Mouse (Mus musculus): ENCODE measurements around the gene Golph3. TPM values are rescaled to one million over a fixed set of nuclear protein-coding genes. Genes with fewer than 3 reads are reported as not detected.

Golph3 gene
- total and polyA plus RNA-seq, 2 experiments from 2014 or later, result 63.6 to 134 TPM

DNA sequence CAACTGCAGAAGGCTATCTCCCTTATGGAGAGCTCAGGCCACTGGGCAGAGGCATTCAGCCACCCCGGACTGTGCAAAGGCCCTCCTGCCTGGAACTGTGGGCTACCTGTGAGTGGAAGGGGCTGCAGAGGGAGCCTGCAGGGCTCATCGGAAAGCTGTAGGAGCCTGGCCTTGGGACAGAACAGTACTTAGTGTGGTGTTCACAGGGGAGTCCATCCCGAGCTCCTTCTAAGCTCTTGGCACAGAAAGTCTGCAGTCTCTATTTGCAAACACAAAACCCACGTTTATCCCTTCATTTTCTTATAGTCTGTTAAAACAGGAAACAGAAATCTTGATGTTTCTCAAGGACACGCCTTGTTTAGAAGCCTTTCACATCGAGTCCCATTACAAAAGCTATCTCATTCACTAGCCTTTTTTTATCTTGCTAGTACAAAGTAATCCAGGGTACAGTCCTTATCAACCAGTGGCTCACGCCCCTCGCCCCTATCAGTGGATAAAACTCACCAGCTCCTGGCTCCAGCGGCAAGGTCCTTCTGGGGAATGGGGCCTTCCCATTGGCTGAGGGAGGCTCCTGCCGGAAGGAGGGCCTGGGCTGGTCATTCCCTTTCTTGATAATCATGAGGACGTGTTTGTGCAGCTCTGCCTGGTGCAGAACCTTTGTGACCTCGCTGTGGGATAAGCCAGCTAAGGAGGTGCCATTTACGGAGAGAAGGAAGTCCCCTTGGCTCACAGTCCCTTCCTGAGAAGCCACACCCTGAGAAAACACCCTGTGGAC is 46.2 kb downstream of the Golph3 start:
- DNase-seq (ENCODE audit: low spot score), result no peak
- Histone ChIP-seq H3K4me1 (ENCODE audit: insufficient read depth, low read length) (peaks cover 18% of the 10 kb centered on the region), H3K4me2 (ENCODE audit: low read depth, low read length) (no peak overlapping the region), H3K27me3 (ENCODE audit: insufficient read depth, low read length) (no peaks in the 10 kb centered on the region), H3K36me3 (ENCODE audit: insufficient read depth, low read length) (no peaks in the 10 kb centered on the region), H3K27ac (no peak overlapping the region), H3K9ac (replicated peaks; ENCODE audit: low read length) (no peak overlapping the region), H3K4me3 (ENCODE audit: low read length) (no peak overlapping the region), H3K9me3 (ENCODE audit: low read length) (no peaks in the 10 kb centered on the region)
- no peak for TF ChIP-seq CTCF (IDR thresholded peaks at IDR 0.05; ENCODE audit: low read depth)
- 51% methylated on average over 13 of the region's 13 CpGs for WGBS
- no peak for ATAC-seq

DNA sequence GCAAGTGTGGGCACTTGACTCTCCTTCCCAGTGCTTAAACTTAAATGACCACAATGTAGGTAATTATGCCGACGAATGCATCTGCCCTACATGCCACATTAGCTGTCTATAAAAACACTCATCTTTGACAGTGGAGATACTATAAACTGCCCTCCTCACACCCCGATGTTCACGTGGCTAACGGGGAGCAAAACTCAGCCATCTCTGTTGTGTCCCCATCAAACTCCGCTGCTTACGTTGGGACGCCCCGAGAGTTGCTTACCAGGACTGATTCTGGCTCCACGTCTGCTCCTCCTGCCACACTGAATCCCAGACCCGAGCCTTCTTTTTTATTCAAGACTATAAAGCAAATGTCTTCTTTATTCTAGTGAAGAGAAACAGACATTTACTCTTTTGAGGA is 47.1 kb downstream of the Golph3 start:
- ATAC-seq (no peak), DNase-seq (ENCODE audit: low spot score) (no peak)
- H3K27me3 ChIP-seq (ENCODE audit: insufficient read depth, low read length), result no peaks in the 10 kb centered on the region
- no peaks in the 10 kb centered on the region for H3K36me3 ChIP-seq (ENCODE audit: insufficient read depth, low read length)
- H3K4me2 ChIP-seq (ENCODE audit: low read depth, low read length), result no peak overlapping the region
- H3K27ac ChIP-seq, result no peak overlapping the region
- H3K9me3 ChIP-seq (ENCODE audit: low read length), result no peaks in the 10 kb centered on the region
- no peak overlapping the region for H3K4me3 ChIP-seq (ENCODE audit: low read length)
- 47% methylated on average over 11 of the region's 11 CpGs for whole genome bisulfite sequencing
- peaks cover 18% of the 10 kb centered on the region for H3K4me1 ChIP-seq (ENCODE audit: insufficient read depth, low read length)
- H3K9ac ChIP-seq (replicated peaks; ENCODE audit: low read length), result no peak overlapping the region
- TF ChIP-seq CTCF (IDR thresholded peaks at IDR 0.05; ENCODE audit: low read depth), result no peak

DNA sequence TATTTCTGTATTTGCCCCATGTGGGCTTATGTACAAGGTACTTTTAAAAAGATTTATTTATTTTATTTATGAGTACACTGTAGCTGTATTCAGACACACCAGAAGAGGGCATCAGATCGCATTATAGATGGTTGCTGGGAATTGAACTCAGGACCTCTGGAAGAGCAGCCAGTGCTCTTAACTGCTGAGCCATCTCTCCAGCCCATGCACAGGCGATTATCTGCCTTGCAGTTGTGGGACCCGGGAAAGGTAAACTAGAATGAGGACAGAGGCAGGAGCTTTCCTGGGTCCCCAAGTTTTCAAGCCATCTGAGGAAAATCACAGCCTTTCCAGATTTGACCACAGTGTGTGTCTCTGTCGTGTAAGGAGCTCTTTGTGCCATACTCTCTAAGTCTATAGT is 47.6 kb downstream of the Golph3 start:
- no peak for TF ChIP-seq CTCF (IDR thresholded peaks at IDR 0.05; ENCODE audit: low read depth)
- H3K4me3 ChIP-seq (ENCODE audit: low read length), result no peak overlapping the region
- H3K9ac ChIP-seq (replicated peaks; ENCODE audit: low read length), result no peak overlapping the region
- DNase-seq (ENCODE audit: low spot score) (no peak), ATAC-seq (no peak)
- H3K27ac ChIP-seq, result no peak overlapping the region
- H3K27me3 ChIP-seq (ENCODE audit: insufficient read depth, low read length), result no peaks in the 10 kb centered on the region
- peaks cover 18% of the 10 kb centered on the region for H3K4me1 ChIP-seq (ENCODE audit: insufficient read depth, low read length)
- no peaks in the 10 kb centered on the region for H3K36me3 ChIP-seq (ENCODE audit: insufficient read depth, low read length)
- H3K4me2 ChIP-seq (ENCODE audit: low read depth, low read length), result no peak overlapping the region
- H3K9me3 ChIP-seq (ENCODE audit: low read length), result no peaks in the 10 kb centered on the region
- 90% methylated on average over 4 of the region's 4 CpGs for WGBS

DNA sequence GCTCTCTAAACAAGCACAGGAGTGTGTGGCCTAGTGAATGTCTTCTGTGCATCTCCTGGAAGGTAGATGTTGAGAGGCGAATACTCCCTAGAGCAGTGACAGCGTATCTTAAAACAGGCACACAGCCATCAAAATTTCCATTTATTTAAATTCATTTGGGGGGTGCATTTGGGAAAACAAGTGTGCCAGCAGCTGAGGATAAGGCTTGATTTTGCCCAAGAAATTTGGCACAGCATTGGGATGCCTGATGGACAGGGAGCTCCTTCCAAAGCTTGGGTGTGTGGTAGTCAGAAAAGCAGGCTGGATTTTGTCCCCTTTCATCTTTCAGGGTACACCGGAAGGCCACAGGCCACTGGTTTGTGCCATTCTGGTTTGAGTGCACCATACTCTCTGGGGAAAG is 48.8 kb downstream of the Golph3 start:
- no peak for ATAC-seq
- no peak for DNase-seq (ENCODE audit: low spot score)
- WGBS, result 78% methylated on average over 3 of the region's 3 CpGs

DNA sequence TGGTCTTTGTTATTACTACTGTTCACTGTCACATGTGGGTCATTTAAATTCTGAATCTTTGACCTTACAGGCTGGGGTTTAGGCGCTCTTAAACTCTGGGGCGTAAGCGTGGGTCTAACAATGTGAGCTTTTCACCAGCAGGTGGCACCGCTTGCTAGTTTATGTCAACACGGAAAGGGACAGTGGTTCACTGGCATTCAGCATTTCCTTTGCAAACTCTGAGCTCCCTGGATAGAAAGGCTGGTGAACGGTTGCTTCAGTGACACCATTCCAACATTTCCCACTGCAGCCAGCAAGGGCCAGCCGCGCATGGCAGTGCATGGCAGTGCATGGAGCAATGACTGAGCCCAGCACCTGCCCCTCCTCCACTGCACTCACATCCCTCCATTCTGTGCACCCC is 49.9 kb downstream of the Golph3 start:
- H3K36me3 ChIP-seq (ENCODE audit: insufficient read depth, low read length), result no peaks in the 10 kb centered on the region
- ATAC-seq, result peak; percentile 70
- 2% methylated on average over 8 of the region's 8 CpGs for WGBS
- H3K4me1 ChIP-seq (ENCODE audit: insufficient read depth, low read length), result peaks cover 17% of the 10 kb centered on the region
- peak; percentile 92 for DNase-seq (ENCODE audit: low spot score)
- no peak overlapping the region for H3K9ac ChIP-seq (replicated peaks; ENCODE audit: low read length)
- no peaks in the 10 kb centered on the region for H3K9me3 ChIP-seq (ENCODE audit: low read length)
- TF ChIP-seq CTCF (IDR thresholded peaks at IDR 0.05; ENCODE audit: low read depth), result peak; percentile 92
- no peak overlapping the region for H3K27ac ChIP-seq
- H3K27me3 ChIP-seq (ENCODE audit: insufficient read depth, low read length), result no peaks in the 10 kb centered on the region
- H3K4me2 ChIP-seq (ENCODE audit: low read depth, low read length), result no peak overlapping the region
- no peak overlapping the region for H3K4me3 ChIP-seq (ENCODE audit: low read length)

More for the DNA sequence above, 48.8 kb downstream of the Golph3 start:
- Histone ChIP-seq H3K4me2 (ENCODE audit: low read depth, low read length) (no peak overlapping the region), H3K4me3 (ENCODE audit: low read length) (no peak overlapping the region), H3K27me3 (ENCODE audit: insufficient read depth, low read length) (no peaks in the 10 kb centered on the region), H3K27ac (no peak overlapping the region), H3K4me1 (ENCODE audit: insufficient read depth, low read length) (peaks cover 18% of the 10 kb centered on the region), H3K9ac (replicated peaks; ENCODE audit: low read length) (no peak overlapping the region), H3K36me3 (ENCODE audit: insufficient read depth, low read length) (no peaks in the 10 kb centered on the region), H3K9me3 (ENCODE audit: low read length) (no peaks in the 10 kb centered on the region)
- TF ChIP-seq CTCF (IDR thresholded peaks at IDR 0.05; ENCODE audit: low read depth), result no peak

DNA sequence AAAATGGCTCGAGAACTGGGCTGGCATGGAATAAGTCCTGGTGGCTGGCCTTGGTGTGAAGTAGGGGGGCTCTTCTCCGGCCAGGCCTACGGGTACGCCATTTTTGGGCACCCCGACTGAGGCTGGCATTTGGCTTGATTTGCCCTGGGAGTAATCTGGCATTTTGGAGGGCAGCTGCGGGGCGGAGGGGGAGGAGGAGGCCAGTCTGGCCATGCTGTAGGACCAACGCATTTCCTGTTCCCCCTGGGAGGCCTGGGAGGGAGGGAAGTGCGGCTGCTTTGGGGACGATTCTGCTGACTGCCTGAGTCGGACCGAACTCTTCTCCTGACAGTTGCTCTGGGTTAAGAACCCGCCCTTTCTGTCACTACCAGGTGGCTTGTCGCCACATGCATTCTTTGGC is 52.2 kb downstream of the Golph3 start:
- ATAC-seq (no peak), DNase-seq (ENCODE audit: low spot score) (no peak)
- Histone ChIP-seq H3K4me2 (ENCODE audit: low read depth, low read length) (no peak overlapping the region), H3K27me3 (ENCODE audit: insufficient read depth, low read length) (no peaks in the 10 kb centered on the region), H3K9ac (replicated peaks; ENCODE audit: low read length) (no peak overlapping the region), H3K36me3 (ENCODE audit: insufficient read depth, low read length) (no peaks in the 10 kb centered on the region), H3K4me3 (ENCODE audit: low read length) (no peak overlapping the region), H3K4me1 (ENCODE audit: insufficient read depth, low read length) (peaks cover 8% of the 10 kb centered on the region; the same call in 1 of the 2 replicates), H3K27ac (no peak overlapping the region), H3K9me3 (ENCODE audit: low read length) (no peaks in the 10 kb centered on the region)
- 74% methylated on average over 14 of the region's 14 CpGs for WGBS
- no peak for TF ChIP-seq CTCF (IDR thresholded peaks at IDR 0.05; ENCODE audit: low read depth)

DNA sequence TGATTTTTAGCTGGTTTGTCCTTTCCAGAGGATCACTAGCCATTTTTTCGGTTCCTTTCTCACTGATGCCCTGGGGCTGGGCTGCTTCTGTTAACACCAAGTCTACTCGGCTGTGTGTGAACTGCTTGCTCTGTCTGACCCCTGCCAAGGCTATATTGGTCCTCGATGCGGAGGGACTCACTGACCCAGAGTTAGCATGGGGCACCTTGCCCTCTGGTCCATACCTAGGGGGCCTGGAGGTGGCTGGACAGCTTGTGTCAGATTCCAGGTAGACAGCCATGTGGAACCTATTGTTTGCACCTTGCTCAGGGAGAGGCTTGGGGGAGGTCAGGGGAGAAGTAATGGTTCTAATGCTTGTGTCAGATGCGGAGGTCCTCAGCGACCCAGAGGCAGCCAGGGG is 52.7 kb downstream of the Golph3 start:
- Histone ChIP-seq H3K27ac (no peak overlapping the region), H3K4me2 (ENCODE audit: low read depth, low read length) (no peak overlapping the region), H3K27me3 (ENCODE audit: insufficient read depth, low read length) (no peaks in the 10 kb centered on the region), H3K36me3 (ENCODE audit: insufficient read depth, low read length) (no peaks in the 10 kb centered on the region), H3K4me3 (ENCODE audit: low read length) (no peak overlapping the region), H3K4me1 (ENCODE audit: insufficient read depth, low read length) (peaks cover 8% of the 10 kb centered on the region; the same call in 1 of the 2 replicates), H3K9me3 (ENCODE audit: low read length) (no peaks in the 10 kb centered on the region), H3K9ac (replicated peaks; ENCODE audit: low read length) (no peak overlapping the region)
- DNase-seq (ENCODE audit: low spot score) (no peak), ATAC-seq (no peak)
- 80% methylated on average over 6 of the region's 6 CpGs for WGBS
- TF ChIP-seq CTCF (IDR thresholded peaks at IDR 0.05; ENCODE audit: low read depth), result no peak

Data from hindbrain, postnatal 0 days (tissue).